Mouse (Mus musculus) heart, embryonic 10.5 days (tissue): ENCODE results near the gene Unc79. TPM values are rescaled to one million over a fixed set of nuclear protein-coding genes. Genes with fewer than 3 reads are reported as not detected.

ENCODE experiments used
- DNase-seq: peaks from one replicate; pipeline ENCODE4 v3.0.0-alpha.2; 2017; ENCODE audit warnings: low spot score
- H3K27ac ChIP-seq: fragments of 300-500 bp; sonication (generic); 2 replicates; pipeline ENCODE4 v1.5.1; 2016; ENCODE audit warnings: mild to moderate bottlenecking
- H3K27me3 ChIP-seq: fragments of 300-500 bp; sonication (generic); 2 replicates; pipeline ENCODE4 v1.6.1; 2016; ENCODE audit warnings: mild to moderate bottlenecking; ENCODE audit not compliant: poor library complexity, insufficient read depth, severe bottlenecking
- H3K36me3 ChIP-seq: fragments of 300-500 bp; sonication (generic); 2 replicates; pipeline ENCODE4 v1.6.1; 2016; ENCODE audit warnings: mild to moderate bottlenecking, moderate library complexity
- H3K4me1 ChIP-seq: fragments of 300-500 bp; sonication (generic); 2 replicates; pipeline ENCODE4 v1.6.1; 2016; ENCODE audit warnings: mild to moderate bottlenecking
- H3K4me3 ChIP-seq: fragments of 300-500 bp; sonication (generic); 2 replicates; pipeline ENCODE4 v1.5.1; 2016; ENCODE audit warnings: mild to moderate bottlenecking, moderate library complexity
- H3K9me3 ChIP-seq: fragments of 300-500 bp; sonication (generic); 2 replicates; pipeline ENCODE4 v1.6.1; 2016; ENCODE audit warnings: mild to moderate bottlenecking, moderate library complexity
- WGBS: fragments of 180-500 bp; shearing (Covaris S2); methylation state at CpG from one replicate; pipeline ENCODE4 v1.1.7; 2016; 5-methylcytosine and 5-hydroxymethylcytosine counted together
- polyA plus RNA-seq: library from polyadenylated mRNA; unstranded; fragments of >200 nt; fragmentation: Nextera tagmentation; extraction: Ambion mirVana; gene quantifications from 2 replicates; pipeline ENCODE4 v1.2.1, GENCODE M21; 2016

Unc79 gene
- polyA plus RNA-seq, 1 experiment from 2014 or later = 0.33 TPM

GRCm38 (mm10) chr12:103103041-103103440 is 154.4 kb downstream of the Unc79 start:
- Histone ChIP-seq H3K4me3 (no peak overlapping the region), H3K36me3 (no peaks in the 10 kb centered on the region), H3K27me3 (no peaks in the 10 kb centered on the region), H3K27ac (no peak overlapping the region), H3K4me1 (peaks cover 5% of the 10 kb centered on the region), H3K9me3 (no peaks in the 10 kb centered on the region)
- WGBS = 66% methylated on average over 2 of the region's 2 CpGs
- no peak for DNase-seq

GRCm38 (mm10) chr12:103103601-103104000 is 154.9 kb downstream of the Unc79 start:
- Histone ChIP-seq H3K4me3 (peak overlapping the region; percentile 31), H3K36me3 (no peaks in the 10 kb centered on the region), H3K27me3 (no peaks in the 10 kb centered on the region), H3K9me3 (no peaks in the 10 kb centered on the region), H3K27ac (no peak overlapping the region), H3K4me1 (peaks cover 5% of the 10 kb centered on the region)
- whole genome bisulfite sequencing = 20% methylated on average over 5 of the region's 5 CpGs
- no peak for DNase-seq

- Histone ChIP-seq H3K36me3 (no peaks in the 10 kb centered on the region), H3K27me3 (no peaks in the 10 kb centered on the region)
- 89% methylated on average over 7 of the region's 7 CpGs for WGBS
Observed at GRCm38 (mm10) chr12:103109301-103109700, 160.6 kb downstream of the Unc79 start.

GRCm38 (mm10) chr12:103116639-103117038 is 168.0 kb downstream of the Unc79 start:
- no peak overlapping the region for H3K27ac ChIP-seq
- no peaks in the 10 kb centered on the region for H3K9me3 ChIP-seq
- 81% methylated on average over 8 of the region's 8 CpGs for WGBS

More at GRCm38 (mm10) chr12:103109301-103109700, 160.6 kb downstream of the Unc79 start:
- Histone ChIP-seq H3K9me3 (no peaks in the 10 kb centered on the region), H3K4me3 (no peak overlapping the region), H3K27ac (no peak overlapping the region), H3K4me1 (no peaks in the 10 kb centered on the region)
- no peak for DNase-seq

GRCm38 (mm10) chr12:103117517-103118193 is 169.0 kb downstream of the Unc79 start:
- Histone ChIP-seq H3K27me3 (no peaks in the 10 kb centered on the region), H3K9me3 (no peaks in the 10 kb centered on the region), H3K4me3 (no peak overlapping the region), H3K4me1 (peaks cover 8% of the 10 kb centered on the region; the same call in 1 of the 2 replicates), H3K27ac (no peak overlapping the region), H3K36me3 (no peaks in the 10 kb centered on the region)
- 78% methylated on average over 10 of the region's 10 CpGs for WGBS
- no peak for DNase-seq

More at GRCm38 (mm10) chr12:103116639-103117038, 168.0 kb downstream of the Unc79 start:
- DNase-seq = no peak
- H3K4me3 ChIP-seq = no peak overlapping the region
- H3K4me1 ChIP-seq = peaks cover 8% of the 10 kb centered on the region; the same call in 1 of the 2 replicates
- no peaks in the 10 kb centered on the region for H3K36me3 ChIP-seq
- no peaks in the 10 kb centered on the region for H3K27me3 ChIP-seq

- 78% methylated on average over 5 of the region's 5 CpGs for WGBS
- Histone ChIP-seq H3K9me3 (no peaks in the 10 kb centered on the region), H3K27ac (no peak overlapping the region), H3K36me3 (no peaks in the 10 kb centered on the region), H3K4me1 (no peaks in the 10 kb centered on the region), H3K4me3 (no peak overlapping the region), H3K27me3 (no peaks in the 10 kb centered on the region)
- no peak for DNase-seq
Observed at GRCm38 (mm10) chr12:103121928-103122327, 173.3 kb downstream of the Unc79 start.

- H3K9me3 ChIP-seq = no peaks in the 10 kb centered on the region
- 76% methylated on average over 1 of the region's 1 CpGs for WGBS
- no peak for DNase-seq
- H3K36me3 ChIP-seq = no peaks in the 10 kb centered on the region
- no peaks in the 10 kb centered on the region for H3K4me1 ChIP-seq
- H3K27ac ChIP-seq = no peak overlapping the region
- H3K4me3 ChIP-seq = no peak overlapping the region
- H3K27me3 ChIP-seq = no peaks in the 10 kb centered on the region
Observed at GRCm38 (mm10) chr12:103123861-103124260, 175.2 kb downstream of the Unc79 start.

GRCm38 (mm10) chr12:103128914-103129313 is 180.3 kb downstream of the Unc79 start:
- Histone ChIP-seq H3K27ac (no peak overlapping the region), H3K4me3 (no peak overlapping the region), H3K36me3 (no peaks in the 10 kb centered on the region), H3K27me3 (no peaks in the 10 kb centered on the region), H3K4me1 (no peaks in the 10 kb centered on the region), H3K9me3 (no peaks in the 10 kb centered on the region)
- 95% methylated on average over 6 of the region's 6 CpGs for WGBS
- DNase-seq = no peak

- H3K9me3 ChIP-seq = no peaks in the 10 kb centered on the region
- no peak for DNase-seq
- 84% methylated on average over 17 of the region's 17 CpGs for WGBS
- H3K4me1 ChIP-seq = peaks cover 4% of the 10 kb centered on the region; the same call in 1 of the 2 replicates
- no peaks in the 10 kb centered on the region for H3K36me3 ChIP-seq
- no peaks in the 10 kb centered on the region for H3K27me3 ChIP-seq
- no peak overlapping the region for H3K4me3 ChIP-seq
- no peak overlapping the region for H3K27ac ChIP-seq
Observed at GRCm38 (mm10) chr12:103129395-103130248, 181.0 kb downstream of the Unc79 start.

- DNase-seq = no peak
- Histone ChIP-seq H3K27ac (no peak overlapping the region), H3K36me3 (no peaks in the 10 kb centered on the region), H3K4me1 (peaks cover 4% of the 10 kb centered on the region; the same call in 1 of the 2 replicates), H3K27me3 (no peaks in the 10 kb centered on the region), H3K4me3 (no peak overlapping the region), H3K9me3 (no peaks in the 10 kb centered on the region)
- WGBS = 64% methylated on average over 6 of the region's 6 CpGs
Observed at GRCm38 (mm10) chr12:103131419-103131818, 182.8 kb downstream of the Unc79 start.

GRCm38 (mm10) chr12:103142550-103143010 is 193.9 kb downstream of the Unc79 start:
- Histone ChIP-seq H3K36me3 (no peaks in the 10 kb centered on the region), H3K27ac (no peak overlapping the region), H3K4me1 (peaks cover 2% of the 10 kb centered on the region; the same call in 1 of the 2 replicates), H3K9me3 (no peaks in the 10 kb centered on the region), H3K27me3 (peaks cover 5% of the 10 kb centered on the region; the same call in 1 of the 2 replicates), H3K4me3 (peak overlapping the region; percentile 36; the same call in 1 of the 2 replicates)
- DNase-seq = no peak
- 35% methylated on average over 9 of the region's 9 CpGs for WGBS

- peaks cover 5% of the 10 kb centered on the region; the same call in 1 of the 2 replicates for H3K27me3 ChIP-seq
- H3K36me3 ChIP-seq = no peaks in the 10 kb centered on the region
- WGBS = 21% methylated on average over 9 of the region's 9 CpGs
- DNase-seq = peak; percentile 84
- H3K27ac ChIP-seq = no peak overlapping the region
- H3K4me1 ChIP-seq = peaks cover 2% of the 10 kb centered on the region; the same call in 1 of the 2 replicates
- H3K9me3 ChIP-seq = no peaks in the 10 kb centered on the region
- no peak overlapping the region for H3K4me3 ChIP-seq
Observed at GRCm38 (mm10) chr12:103143798-103144565, 195.3 kb downstream of the Unc79 start.
